ENCODE assay signal across 27 mouse cellular contexts in genomic region chr13:20450831-20451353, GRCm38 (mm10).
DNase-seq lines count a peak whose midpoint lies in the region; ATAC-seq and TF ChIP-seq lines count a peak whose summit lies in the region.
"Had no signal": no experiment of that assay in that cellular context is flagged by ENCODE, and none has a peak within 500 bp of the region (broad histone marks: within the 10 kb centered on the region; RNA-seq: fewer than 3 reads in every experiment).

No protein-coding gene starts in this region.

- H3K4me1 ChIP-seq in forebrain, embryonic 12.5 days: peaks cover 30% of the 10 kb centered on the region
- no peaks in the 10 kb centered on the region; the same call in 1 of the 2 replicates for H3K4me1 ChIP-seq in forebrain, postnatal 0 days (ENCODE audit: insufficient read depth)
- H3K4me1 ChIP-seq in midbrain, embryonic 12.5 days: peaks cover 20% of the 10 kb centered on the region
- H3K4me1 ChIP-seq in midbrain, embryonic 13.5 days (replicated peaks): peaks cover 25% of the 10 kb centered on the region
- peaks cover 36% of the 10 kb centered on the region for H3K4me1 ChIP-seq in forebrain, embryonic 13.5 days
- H3K4me1 ChIP-seq in midbrain, embryonic 16.5 days (ENCODE audit: control insufficient read depth, insufficient read depth, low read length): peaks cover 6% of the 10 kb centered on the region
- H3K4me1 ChIP-seq in embryonic facial prominence, embryonic 10.5 days: 0 out of 2 replicates have a peak, but pooled peaks cover 5% of the 10 kb centered on the region
- H3K4me1 ChIP-seq: embryonic facial prominence, embryonic 15.5 days; heart, embryonic 10.5 days; heart, embryonic 15.5 days; kidney, embryonic 15.5 days; liver, embryonic 12.5 days had no signal

- no peaks in the 10 kb centered on the region for H3K27me3 ChIP-seq in forebrain, embryonic 12.5 days
- no peaks in the 10 kb centered on the region for H3K27me3 ChIP-seq in forebrain, postnatal 0 days (ENCODE audit: insufficient read depth, low read length)
- no peaks in the 10 kb centered on the region for H3K27me3 ChIP-seq in midbrain, embryonic 12.5 days
- no peaks in the 10 kb centered on the region for H3K27me3 ChIP-seq in midbrain, embryonic 13.5 days
- H3K27me3 ChIP-seq in forebrain, embryonic 13.5 days: no peaks in the 10 kb centered on the region
- no peaks in the 10 kb centered on the region for H3K27me3 ChIP-seq in midbrain, embryonic 16.5 days (ENCODE audit: control insufficient read depth, insufficient read depth, low read depth, low read length)
- no peaks in the 10 kb centered on the region for H3K27me3 ChIP-seq in embryonic facial prominence, embryonic 10.5 days (replicated peaks; ENCODE audit: low read depth, poor library complexity, severe bottlenecking)
- H3K27me3 ChIP-seq: embryonic facial prominence, embryonic 15.5 days; heart, embryonic 15.5 days; kidney, embryonic 15.5 days; liver, embryonic 12.5 days had no signal

- H3K36me3 ChIP-seq in forebrain, embryonic 12.5 days (replicated peaks): no peaks in the 10 kb centered on the region
- H3K36me3 ChIP-seq in forebrain, postnatal 0 days (ENCODE audit: insufficient read depth): no peaks in the 10 kb centered on the region
- no peaks in the 10 kb centered on the region for H3K36me3 ChIP-seq in midbrain, embryonic 12.5 days
- no peaks in the 10 kb centered on the region for H3K36me3 ChIP-seq in midbrain, embryonic 13.5 days
- H3K36me3 ChIP-seq in forebrain, embryonic 13.5 days (ENCODE audit: poor library complexity, severe bottlenecking): no peaks in the 10 kb centered on the region
- no peaks in the 10 kb centered on the region for H3K36me3 ChIP-seq in midbrain, embryonic 16.5 days (ENCODE audit: control insufficient read depth, insufficient read depth, low read length)
- H3K36me3 ChIP-seq in embryonic facial prominence, embryonic 10.5 days (replicated peaks): no peaks in the 10 kb centered on the region
- H3K36me3 ChIP-seq: embryonic facial prominence, embryonic 15.5 days; heart, embryonic 10.5 days; heart, embryonic 15.5 days; kidney, embryonic 15.5 days; liver, embryonic 12.5 days had no signal

- DNase-seq in forebrain, postnatal 0 days: no peak
- no peak for DNase-seq in embryonic facial prominence, embryonic 10.5 days (ENCODE audit: low spot score)
- DNase-seq: adrenal gland, adult 8-10 months; B cell, adult 2 months; cerebellum, adult 8-10 months; cerebellum, postnatal 25 days; gastrocnemius, postnatal 25 days; heart, adult 11 months; kidney, adult 18-20 months; kidney, postnatal 36 days; left cerebral cortex, postnatal 4 days; liver, postnatal 0 days; lung, postnatal 36 days; right cerebral cortex, postnatal 4 days; thymus, adult 2 months; thymus, postnatal 4 days had no signal

- TF ChIP-seq CTCF in forebrain, postnatal 0 days (IDR thresholded peaks at IDR 0.05; ENCODE audit: low read depth): no peak

- peak overlapping the region; percentile 14; the same call in 1 of the 2 replicates for H3K27ac ChIP-seq in forebrain, embryonic 12.5 days
- no peak overlapping the region for H3K27ac ChIP-seq in forebrain, postnatal 0 days (ENCODE audit: low read depth, low read length)
- H3K27ac ChIP-seq in midbrain, embryonic 12.5 days (replicated peaks): no peak overlapping the region
- H3K27ac ChIP-seq in midbrain, embryonic 13.5 days: no peak overlapping the region
- no peak overlapping the region for H3K27ac ChIP-seq in forebrain, embryonic 13.5 days
- H3K27ac ChIP-seq in midbrain, embryonic 16.5 days (ENCODE audit: low read length): no peak overlapping the region
- H3K27ac ChIP-seq in embryonic facial prominence, embryonic 10.5 days (replicated peaks): no peak overlapping the region
- H3K27ac ChIP-seq: embryonic facial prominence, embryonic 15.5 days; heart, embryonic 10.5 days; heart, embryonic 15.5 days; hindbrain, embryonic 14.5 days; kidney, embryonic 15.5 days; liver, embryonic 12.5 days had no signal

- H3K9ac ChIP-seq in forebrain, embryonic 12.5 days: no peak overlapping the region
- no peak overlapping the region for H3K9ac ChIP-seq in forebrain, postnatal 0 days
- no peak overlapping the region for H3K9ac ChIP-seq in midbrain, embryonic 12.5 days (replicated peaks)
- H3K9ac ChIP-seq in midbrain, embryonic 13.5 days (replicated peaks): no peak overlapping the region
- no peak overlapping the region for H3K9ac ChIP-seq in forebrain, embryonic 13.5 days
- no peak overlapping the region for H3K9ac ChIP-seq in midbrain, embryonic 16.5 days (ENCODE audit: low read depth, low read length)
- H3K9ac ChIP-seq: embryonic facial prominence, embryonic 15.5 days; heart, embryonic 15.5 days; hindbrain, embryonic 14.5 days; kidney, embryonic 15.5 days; liver, embryonic 12.5 days; liver, postnatal 0 days had no signal

- H3K4me2 ChIP-seq in forebrain, embryonic 12.5 days: no peak overlapping the region
- no peak overlapping the region for H3K4me2 ChIP-seq in forebrain, postnatal 0 days (ENCODE audit: low read depth)
- H3K4me2 ChIP-seq in midbrain, embryonic 12.5 days (replicated peaks): no peak overlapping the region
- H3K4me2 ChIP-seq in midbrain, embryonic 13.5 days (replicated peaks): no peak overlapping the region
- no peak overlapping the region for H3K4me2 ChIP-seq in forebrain, embryonic 13.5 days
- H3K4me2 ChIP-seq in midbrain, embryonic 16.5 days (ENCODE audit: low read length): no peak overlapping the region
- H3K4me2 ChIP-seq: embryonic facial prominence, embryonic 15.5 days; heart, embryonic 15.5 days; hindbrain, embryonic 14.5 days; kidney, embryonic 15.5 days; liver, embryonic 12.5 days had no signal

- peak; percentile 49 for ATAC-seq in forebrain, embryonic 12.5 days (ENCODE audit: low FRiP score)
- no peak for ATAC-seq in forebrain, postnatal 0 days
- ATAC-seq in midbrain, embryonic 12.5 days (ENCODE audit: low FRiP score, low read depth): peak; percentile 57; the same call in 1 of the 2 replicates
- no peak for ATAC-seq in midbrain, embryonic 13.5 days
- peak; percentile 19; the same call in 1 of the 2 replicates for ATAC-seq in forebrain, embryonic 13.5 days
- 0 out of 2 replicates have a peak, but pooled peaks have one; percentile 8 for ATAC-seq in midbrain, embryonic 16.5 days
- ATAC-seq: liver, embryonic 12.5 days; liver, postnatal 0 days had no signal

- 28% methylated on average over 7 of the region's 7 CpGs for WGBS in forebrain, embryonic 12.5 days
- 27% methylated on average over 7 of the region's 7 CpGs for WGBS in forebrain, postnatal 0 days
- WGBS in midbrain, embryonic 12.5 days: 39% methylated on average over 7 of the region's 7 CpGs
- 31% methylated on average over 7 of the region's 7 CpGs for WGBS in midbrain, embryonic 13.5 days
- 26% methylated on average over 7 of the region's 7 CpGs for WGBS in forebrain, embryonic 13.5 days
- 33% methylated on average over 7 of the region's 7 CpGs for WGBS in midbrain, embryonic 16.5 days
- WGBS in embryonic facial prominence, embryonic 10.5 days: 80% methylated on average over 7 of the region's 7 CpGs

- H3K4me3 ChIP-seq in forebrain, embryonic 12.5 days (replicated peaks): no peak overlapping the region
- H3K4me3 ChIP-seq in forebrain, postnatal 0 days (ENCODE audit: low read depth, low read length): no peak overlapping the region
- no peak overlapping the region for H3K4me3 ChIP-seq in midbrain, embryonic 12.5 days
- no peak overlapping the region for H3K4me3 ChIP-seq in midbrain, embryonic 13.5 days (replicated peaks)
- H3K4me3 ChIP-seq in forebrain, embryonic 13.5 days: no peak overlapping the region
- no peak overlapping the region for H3K4me3 ChIP-seq in midbrain, embryonic 16.5 days (ENCODE audit: low read depth, low read length)
- no peak overlapping the region for H3K4me3 ChIP-seq in embryonic facial prominence, embryonic 10.5 days
- H3K4me3 ChIP-seq: embryonic facial prominence, embryonic 15.5 days; heart, embryonic 10.5 days; heart, embryonic 15.5 days; kidney, embryonic 15.5 days; liver, embryonic 12.5 days had no signal

- no peaks in the 10 kb centered on the region for H3K9me3 ChIP-seq in forebrain, embryonic 12.5 days
- H3K9me3 ChIP-seq in forebrain, postnatal 0 days (ENCODE audit: low read length): no peaks in the 10 kb centered on the region
- H3K9me3 ChIP-seq in midbrain, embryonic 12.5 days: no peaks in the 10 kb centered on the region
- no peaks in the 10 kb centered on the region for H3K9me3 ChIP-seq in midbrain, embryonic 13.5 days
- H3K9me3 ChIP-seq in forebrain, embryonic 13.5 days (replicated peaks): no peaks in the 10 kb centered on the region
- H3K9me3 ChIP-seq in midbrain, embryonic 16.5 days (replicated peaks; ENCODE audit: control insufficient read depth, low read length, poor library complexity, severe bottlenecking): no peaks in the 10 kb centered on the region
- no peaks in the 10 kb centered on the region for H3K9me3 ChIP-seq in embryonic facial prominence, embryonic 10.5 days
- H3K9me3 ChIP-seq: embryonic facial prominence, embryonic 15.5 days; heart, embryonic 10.5 days; heart, embryonic 15.5 days; kidney, embryonic 15.5 days; liver, embryonic 12.5 days had no signal

Comparison
In these comparisons a context has a peak if more than half of its experiments do, and no peak if none do; other contexts are left out.
1. ATAC-seq: peak in forebrain, embryonic 12.5 days (single experiment), midbrain, embryonic 12.5 days (single experiment), forebrain, embryonic 13.5 days (single experiment) and midbrain, embryonic 16.5 days (single experiment); none in forebrain, postnatal 0 days (single experiment) and midbrain, embryonic 13.5 days (single experiment).